Mouse (Mus musculus) forebrain, embryonic 10.5 days (tissue): Measurements from ENCODE around the gene Capg. TPM values are rescaled to one million over a fixed set of nuclear protein-coding genes. Genes with fewer than 3 reads are reported as not detected.

Experiments used
- DNase-seq: peaks from one replicate; pipeline ENCODE4 v3.0.0-alpha.2; 2017; ENCODE audit warnings: low spot score; ENCODE audit errors: extremely low spot score
- H3K27ac ChIP-seq: fragments of 300-500 bp; sonication (generic); 2 replicates; pipeline ENCODE4 v1.5.1; 2016; ENCODE audit warnings: mild to moderate bottlenecking
- H3K27me3 ChIP-seq: fragments of 300-500 bp; sonication (generic); 2 replicates; pipeline ENCODE4 v1.6.1; 2016; ENCODE audit warnings: mild to moderate bottlenecking; ENCODE audit not compliant: poor library complexity, severe bottlenecking
- H3K36me3 ChIP-seq: fragments of 300-500 bp; sonication (generic); replicated peaks from 2 replicates; pipeline ENCODE4 v1.6.1; 2016; ENCODE audit warnings: mild to moderate bottlenecking, moderate library complexity
- H3K4me1 ChIP-seq: fragments of 300-500 bp; sonication (generic); 2 replicates; pipeline ENCODE4 v1.6.1; 2016
- H3K4me3 ChIP-seq: fragments of 300-500 bp; sonication (generic); 2 replicates; pipeline ENCODE4 v1.5.1; 2016; ENCODE audit warnings: mild to moderate bottlenecking, moderate library complexity
- H3K9me3 ChIP-seq: fragments of 300-500 bp; sonication (generic); 2 replicates; pipeline ENCODE4 v1.6.1; 2016; ENCODE audit warnings: mild to moderate bottlenecking, moderate library complexity
- WGBS: fragments of 180-500 bp; shearing (Covaris S2); methylation state at CpG from one replicate; pipeline ENCODE4 v1.1.7; 2016; 5-methylcytosine and 5-hydroxymethylcytosine counted together
- polyA plus RNA-seq: library from polyadenylated mRNA; unstranded; fragments of >200 nt; fragmentation: Nextera tagmentation; extraction: Ambion mirVana; gene quantifications from 2 replicates; pipeline ENCODE4 v1.2.1, GENCODE M21; 2016

The Capg gene
- polyA plus RNA-seq, 1 experiment from 2014 or later = 10.5 TPM

DNA sequence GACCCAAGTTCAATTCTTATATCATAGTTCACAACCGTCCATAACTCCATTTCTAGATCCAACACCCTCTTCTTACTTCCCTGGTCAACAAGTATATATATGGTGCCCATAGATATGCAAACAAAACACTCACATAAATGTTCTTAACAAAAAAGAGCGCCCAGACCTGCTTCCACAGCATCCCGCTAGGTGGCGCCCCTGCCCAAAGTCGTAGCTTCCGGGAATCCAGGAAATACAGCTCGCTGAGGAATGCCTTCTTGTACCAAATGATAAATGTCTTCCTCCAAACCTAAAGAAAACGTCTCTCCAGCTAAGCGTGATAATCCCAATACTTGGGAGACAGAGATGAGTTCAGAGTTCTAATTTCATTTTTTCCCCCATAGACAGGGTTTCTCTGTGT, 9.0 kb upstream of the Capg start:
- Histone ChIP-seq H3K9me3 (no peaks in the 10 kb centered on the region), H3K27ac (peak overlapping the region; percentile 69), H3K4me3 (peak overlapping the region; percentile 35), H3K36me3 (no peaks in the 10 kb centered on the region), H3K27me3 (no peaks in the 10 kb centered on the region), H3K4me1 (peaks cover 37% of the 10 kb centered on the region)
- WGBS = 3% methylated on average over 9 of the region's 9 CpGs
- peak; percentile 77 for DNase-seq

DNA sequence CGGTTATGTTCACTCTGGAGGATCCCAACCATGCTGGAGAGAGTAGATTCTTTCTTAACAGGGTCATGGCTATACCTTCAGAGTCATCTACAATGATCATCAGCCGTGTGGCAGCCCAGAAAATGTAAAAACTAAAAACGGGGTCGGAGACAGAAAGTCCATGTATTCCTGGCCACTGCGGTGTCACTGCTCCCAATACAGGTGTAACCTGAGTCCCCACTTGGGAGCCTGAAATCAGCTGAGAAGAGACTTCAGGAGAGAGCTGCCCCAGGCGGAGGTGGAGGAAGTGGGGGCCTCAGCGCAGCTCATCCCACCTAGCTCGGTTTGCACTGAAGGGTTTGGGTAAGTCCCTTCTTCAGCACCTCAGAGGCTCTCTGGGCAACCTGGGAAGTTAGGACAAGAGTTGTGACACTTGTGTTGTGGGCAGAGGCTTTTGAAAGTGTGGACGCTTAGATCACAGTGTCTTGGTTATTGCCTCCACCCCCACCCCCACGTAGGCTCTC, 6.1 kb upstream of the Capg start:
- H3K27ac ChIP-seq = peak overlapping the region; percentile 85
- H3K27me3 ChIP-seq = no peaks in the 10 kb centered on the region
- H3K4me3 ChIP-seq = peak overlapping the region; percentile 64
- no peaks in the 10 kb centered on the region for H3K9me3 ChIP-seq
- WGBS = 48% methylated on average over 10 of the region's 10 CpGs
- peaks cover 29% of the 10 kb centered on the region for H3K4me1 ChIP-seq
- H3K36me3 ChIP-seq = no peaks in the 10 kb centered on the region
- DNase-seq = no peak

DNA sequence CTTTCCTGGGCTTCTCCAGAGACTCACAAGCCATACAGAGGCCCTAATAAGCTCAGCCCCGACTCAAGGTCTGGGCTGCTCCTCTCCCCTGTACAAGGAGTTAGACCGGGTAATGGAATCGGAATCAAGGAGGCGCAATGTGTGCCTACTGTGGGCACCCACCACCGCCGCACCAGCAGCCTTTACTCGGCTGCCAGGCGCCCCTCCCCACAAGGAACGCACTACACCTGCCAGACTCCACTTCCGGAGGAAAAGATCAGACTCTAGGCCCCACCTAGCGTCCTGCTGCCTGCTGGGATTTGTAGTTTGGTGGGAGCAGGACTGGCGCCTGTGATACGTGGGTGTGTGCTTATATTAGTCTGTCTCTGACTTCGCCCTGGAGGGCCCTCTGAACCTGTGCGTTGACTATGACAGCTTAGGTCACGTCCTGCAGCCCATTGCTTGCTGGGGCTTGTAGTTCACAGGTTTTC, 5.6 kb upstream of the Capg start:
- H3K4me3 ChIP-seq = peak overlapping the region; percentile 64
- DNase-seq = peak; percentile 72
- H3K36me3 ChIP-seq = no peaks in the 10 kb centered on the region
- H3K4me1 ChIP-seq = peaks cover 28% of the 10 kb centered on the region
- whole genome bisulfite sequencing = 2% methylated on average over 16 of the region's 16 CpGs
- H3K27ac ChIP-seq = peak overlapping the region; percentile 85
- H3K27me3 ChIP-seq = peaks cover 3% of the 10 kb centered on the region
- no peaks in the 10 kb centered on the region for H3K9me3 ChIP-seq

DNA sequence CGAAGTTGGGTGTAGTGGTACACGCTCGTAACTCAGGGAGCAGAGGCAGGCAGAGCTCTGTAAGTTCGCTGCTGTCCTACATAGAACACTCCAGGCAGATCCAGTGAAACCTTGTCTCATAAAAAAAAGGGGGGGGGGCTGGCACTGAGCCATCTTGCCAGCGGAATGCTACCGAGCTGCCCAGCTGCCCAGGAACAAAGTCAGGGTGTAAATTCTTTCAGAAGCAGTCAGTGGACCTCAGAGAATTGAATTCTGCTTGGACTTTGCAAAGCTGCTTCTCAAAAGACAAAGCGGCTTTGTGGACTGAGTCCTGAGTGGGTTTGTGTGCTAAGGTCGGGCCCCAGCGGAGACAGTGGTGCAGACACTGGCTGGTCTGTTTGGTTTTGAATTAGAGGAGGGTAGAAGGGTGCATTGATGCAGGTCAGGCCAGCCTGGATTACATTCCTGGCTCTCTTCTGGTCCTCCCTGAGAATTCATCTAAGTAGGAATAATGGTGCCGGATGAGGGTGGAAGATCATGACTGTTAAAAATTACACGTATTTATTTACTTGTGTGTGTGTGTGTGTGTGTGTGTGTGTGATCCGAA, 833 bp upstream of the Capg start:
- Histone ChIP-seq H3K4me1 (peaks cover 20% of the 10 kb centered on the region), H3K27me3 (peaks cover 16% of the 10 kb centered on the region), H3K9me3 (no peaks in the 10 kb centered on the region), H3K27ac (no peak overlapping the region), H3K4me3 (no peak overlapping the region), H3K36me3 (no peaks in the 10 kb centered on the region)
- 85% methylated on average over 12 of the region's 12 CpGs for WGBS
- no peak for DNase-seq

DNA sequence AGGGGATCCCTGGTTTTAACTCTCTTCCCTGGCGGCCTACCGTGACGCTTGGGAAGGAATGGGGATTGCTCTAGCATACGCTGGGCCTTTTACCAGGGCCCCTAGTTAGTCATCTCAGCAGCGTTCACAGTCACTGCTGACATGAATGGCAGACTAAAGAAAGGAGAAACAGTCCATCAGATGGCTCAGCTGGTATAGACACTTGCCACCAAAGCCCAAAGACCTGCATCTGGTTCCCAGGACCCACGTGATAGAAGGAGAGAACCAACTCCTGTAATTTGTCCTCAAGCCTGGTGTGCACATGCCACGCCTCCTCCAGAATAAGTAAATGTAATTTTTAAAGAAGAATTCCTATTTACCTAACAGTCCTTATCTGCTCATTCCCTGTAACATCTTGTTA, 1.2 kb downstream of the Capg start:
- Histone ChIP-seq H3K9me3 (no peaks in the 10 kb centered on the region), H3K36me3 (no peaks in the 10 kb centered on the region), H3K4me3 (no peak overlapping the region), H3K27ac (no peak overlapping the region), H3K27me3 (peaks cover 16% of the 10 kb centered on the region), H3K4me1 (peaks cover 27% of the 10 kb centered on the region)
- no peak for DNase-seq
- WGBS = 51% methylated on average over 7 of the region's 7 CpGs

DNA sequence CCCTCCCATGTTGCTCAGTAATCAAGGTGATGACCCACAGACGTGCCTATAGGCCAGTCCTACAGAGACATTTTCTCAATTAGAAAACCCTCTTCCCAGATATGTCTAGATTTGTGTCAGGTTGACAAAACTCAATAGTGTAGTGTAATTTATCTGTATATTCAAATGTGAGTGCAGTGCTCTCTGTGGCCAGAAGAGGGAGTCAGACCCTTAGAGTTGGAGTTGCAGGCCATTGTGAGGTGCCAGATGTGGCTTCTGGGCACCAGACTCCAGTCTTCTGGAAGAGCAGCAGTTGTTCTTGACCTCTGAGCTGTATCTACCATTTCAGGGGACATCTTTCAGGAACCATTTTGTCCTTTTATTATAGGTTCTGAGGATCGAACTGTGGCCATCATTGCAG, 2.9 kb downstream of the Capg start:
- Histone ChIP-seq H3K4me3 (no peak overlapping the region), H3K36me3 (no peaks in the 10 kb centered on the region), H3K9me3 (no peaks in the 10 kb centered on the region), H3K27me3 (peaks cover 16% of the 10 kb centered on the region), H3K4me1 (peaks cover 42% of the 10 kb centered on the region), H3K27ac (no peak overlapping the region)
- 91% methylated on average over 2 of the region's 2 CpGs for WGBS
- DNase-seq = no peak

DNA sequence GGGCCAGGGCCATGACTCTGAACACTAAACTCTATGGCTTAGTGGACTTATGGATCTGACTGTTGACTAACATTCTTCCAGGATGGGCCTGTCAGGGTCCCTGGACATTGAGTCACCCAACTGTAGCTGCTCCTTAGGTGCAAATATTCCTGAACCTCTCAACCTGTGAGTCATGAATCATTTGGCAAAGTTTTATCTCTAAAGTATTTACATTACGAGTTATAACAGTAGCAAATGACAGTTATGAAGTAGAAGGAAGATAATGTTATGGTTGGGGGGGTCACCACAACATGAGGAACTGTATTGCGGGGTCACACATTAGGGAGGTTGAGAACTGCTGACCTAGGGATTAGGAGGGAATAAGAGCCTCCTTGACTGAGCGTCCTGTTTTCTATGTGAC, 3.7 kb downstream of the Capg start:
- WGBS = 92% methylated on average over 3 of the region's 3 CpGs
- H3K9me3 ChIP-seq = no peaks in the 10 kb centered on the region
- DNase-seq = no peak
- H3K4me3 ChIP-seq = no peak overlapping the region
- peaks cover 50% of the 10 kb centered on the region for H3K4me1 ChIP-seq
- no peak overlapping the region for H3K27ac ChIP-seq
- no peaks in the 10 kb centered on the region for H3K36me3 ChIP-seq
- peaks cover 16% of the 10 kb centered on the region for H3K27me3 ChIP-seq

DNA sequence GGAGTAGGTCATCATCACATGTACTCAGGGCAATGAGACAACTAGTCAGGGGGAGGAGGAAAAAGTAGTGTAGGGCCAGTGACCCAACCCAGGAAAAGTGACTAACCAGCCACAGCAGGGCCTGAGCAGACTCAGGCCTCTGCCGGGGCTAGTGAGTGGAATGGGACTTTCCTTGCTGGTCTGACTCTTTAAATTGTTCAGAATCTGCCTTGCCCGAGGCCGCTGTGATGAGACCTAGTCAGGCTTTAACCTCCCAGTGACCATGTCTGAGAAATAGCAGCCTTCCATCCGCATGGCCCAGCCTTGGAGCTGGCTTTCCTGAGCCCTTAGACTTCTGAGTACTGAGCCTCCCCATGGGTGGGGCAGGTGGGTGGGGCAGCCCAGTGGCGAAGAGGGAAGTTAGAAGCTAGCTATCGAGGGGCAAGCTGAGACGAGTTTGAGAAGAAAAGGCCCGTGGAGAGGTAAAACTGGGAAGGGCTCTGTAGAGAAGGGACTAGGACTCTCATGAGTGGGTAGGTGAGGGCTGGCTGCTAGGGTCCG, 4.9 kb downstream of the Capg start:
- H3K27ac ChIP-seq = peak overlapping the region; percentile 32; the same call in 1 of the 2 replicates

DNA sequence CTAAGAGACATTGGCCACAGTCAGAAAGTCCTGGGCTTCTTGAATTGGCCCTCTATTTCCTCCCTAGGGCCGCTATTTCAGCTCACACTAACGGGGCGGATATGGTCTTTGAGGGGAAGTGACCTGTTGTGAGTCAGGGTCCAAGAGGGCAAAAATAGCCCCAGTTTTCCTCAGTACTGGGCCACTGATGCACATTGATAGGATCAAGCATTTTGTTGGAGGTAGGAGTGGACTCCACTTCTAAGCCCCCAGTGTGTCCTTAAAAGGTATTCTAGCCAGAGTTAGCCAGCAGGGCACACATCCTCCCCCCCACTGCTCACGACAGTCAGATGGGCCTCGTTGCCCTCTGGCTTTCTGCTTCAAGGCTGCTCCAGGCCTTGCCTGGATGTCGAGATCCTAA, 5.8 kb downstream of the Capg start:
- 65% methylated on average over 6 of the region's 6 CpGs for WGBS
- DNase-seq = no peak
- Histone ChIP-seq H3K27me3 (no peaks in the 10 kb centered on the region; the same call in 1 of the 2 replicates), H3K9me3 (no peaks in the 10 kb centered on the region), H3K27ac (peak overlapping the region; percentile 32; the same call in 1 of the 2 replicates), H3K36me3 (no peaks in the 10 kb centered on the region), H3K4me1 (peaks cover 50% of the 10 kb centered on the region), H3K4me3 (no peak overlapping the region)

More for the DNA sequence above, 4.9 kb downstream of the Capg start:
- Histone ChIP-seq H3K9me3 (no peaks in the 10 kb centered on the region), H3K27me3 (peaks cover 7% of the 10 kb centered on the region), H3K4me1 (peaks cover 57% of the 10 kb centered on the region), H3K4me3 (no peak overlapping the region), H3K36me3 (no peaks in the 10 kb centered on the region)
- WGBS = 67% methylated on average over 9 of the region's 9 CpGs
- no peak for DNase-seq

DNA sequence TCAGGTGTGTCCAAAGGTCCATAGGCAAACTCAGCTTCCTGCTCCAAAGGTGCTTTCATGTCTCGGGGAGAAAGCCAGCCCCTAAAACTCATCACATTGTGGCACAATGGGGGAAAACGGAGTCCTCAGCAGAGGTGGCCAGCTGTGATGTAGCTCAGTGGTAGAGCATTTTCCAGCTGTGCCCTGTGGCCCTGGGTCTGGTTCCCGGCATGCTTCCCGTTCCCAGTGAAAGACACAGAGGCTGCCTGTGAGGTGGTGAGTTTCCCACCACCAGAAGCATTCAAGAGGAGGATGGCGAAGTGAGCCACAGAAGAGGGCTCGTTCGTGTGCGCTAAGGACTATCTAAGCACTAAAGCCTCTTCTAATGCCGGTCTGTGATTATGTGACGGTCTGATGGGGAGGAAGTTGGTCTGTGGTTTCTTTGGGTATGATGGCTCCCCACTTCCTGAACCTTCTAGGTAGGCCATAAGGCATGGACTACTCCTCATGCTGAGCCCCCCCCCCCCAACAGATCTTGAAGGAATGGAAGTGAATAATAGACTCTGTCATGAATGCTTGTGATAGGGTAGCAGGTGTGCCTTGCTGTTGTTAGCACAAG, 6.4 kb downstream of the Capg start:
- Histone ChIP-seq H3K9me3 (no peaks in the 10 kb centered on the region), H3K27me3 (no peaks in the 10 kb centered on the region; the same call in 1 of the 2 replicates), H3K27ac (peak overlapping the region; percentile 90; the same call in 1 of the 2 replicates), H3K36me3 (no peaks in the 10 kb centered on the region), H3K4me1 (peaks cover 46% of the 10 kb centered on the region), H3K4me3 (no peak overlapping the region)
- no peak for DNase-seq
- WGBS = 89% methylated on average over 10 of the region's 10 CpGs

DNA sequence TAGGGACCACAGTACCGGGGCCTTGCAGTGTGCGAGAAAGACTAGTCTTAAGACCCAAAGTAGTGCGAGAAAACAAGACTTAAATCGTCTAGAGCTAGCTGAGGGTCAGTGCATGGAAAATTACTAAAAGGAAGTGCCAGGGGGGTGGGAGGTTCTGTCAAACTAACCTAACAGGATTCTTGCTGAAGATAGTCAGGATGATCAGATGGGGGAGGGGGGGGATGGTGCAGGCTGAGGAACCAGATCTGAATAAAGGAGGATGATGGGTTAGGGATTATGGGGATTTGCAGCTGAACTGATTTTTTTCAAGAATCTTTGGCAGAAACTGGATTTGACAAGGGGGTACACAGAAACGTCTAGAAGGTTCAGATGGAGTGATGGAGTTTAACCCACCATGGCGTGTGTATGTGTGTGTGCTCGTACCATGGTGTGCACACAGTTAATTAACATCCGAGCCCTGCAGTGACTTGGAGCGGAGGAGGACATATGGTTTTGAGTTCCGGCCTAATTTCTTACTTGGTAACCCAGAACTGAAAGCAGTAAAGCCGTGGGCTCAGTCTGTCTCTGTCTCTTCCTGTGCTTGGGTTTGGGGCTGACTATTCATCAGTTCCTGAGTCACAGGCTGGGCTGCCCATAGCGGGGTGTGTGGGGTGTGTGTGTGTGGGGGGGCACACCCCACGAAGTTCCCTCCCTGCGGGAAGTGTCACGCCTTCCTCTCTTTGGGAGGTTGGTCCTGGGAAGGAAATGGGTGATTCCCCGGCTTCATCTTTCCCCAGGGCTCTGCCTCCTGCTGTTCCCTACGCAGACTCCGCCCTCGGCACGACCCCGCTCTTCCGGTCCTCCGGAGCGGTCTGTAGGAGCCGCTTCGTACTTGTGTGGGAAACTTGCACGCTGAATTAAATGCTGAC, 8.2 kb downstream of the Capg start:
- H3K9me3 ChIP-seq = no peaks in the 10 kb centered on the region
- peak; percentile 62 for DNase-seq
- no peaks in the 10 kb centered on the region for H3K27me3 ChIP-seq
- H3K27ac ChIP-seq = peak overlapping the region; percentile 90
- H3K4me3 ChIP-seq = peak overlapping the region; percentile 57
- H3K36me3 ChIP-seq = no peaks in the 10 kb centered on the region
- WGBS = 17% methylated on average over 27 of the region's 27 CpGs
- peaks cover 46% of the 10 kb centered on the region for H3K4me1 ChIP-seq

DNA sequence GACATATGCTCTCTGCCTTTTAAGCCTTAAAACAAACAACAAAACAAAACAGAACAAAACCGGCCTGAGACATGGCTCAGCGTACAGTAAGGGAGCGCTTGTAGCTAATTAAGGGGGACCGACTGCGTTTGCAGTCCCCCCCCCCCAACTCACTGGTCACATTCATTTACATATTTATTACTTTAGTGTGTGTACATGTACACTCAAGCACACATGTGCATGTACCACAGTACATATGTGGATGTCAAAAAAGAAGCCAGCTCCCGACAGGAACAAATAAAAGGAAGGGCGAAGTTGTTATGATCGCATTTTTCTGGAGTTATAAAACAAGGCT, 8.9 kb downstream of the Capg start:
- WGBS = 21% methylated on average over 8 of the region's 8 CpGs
- DNase-seq = no peak
- peak overlapping the region; percentile 57 for H3K4me3 ChIP-seq
- H3K27ac ChIP-seq = peak overlapping the region; percentile 90
- H3K9me3 ChIP-seq = no peaks in the 10 kb centered on the region
- peaks cover 46% of the 10 kb centered on the region for H3K4me1 ChIP-seq
- H3K36me3 ChIP-seq = no peaks in the 10 kb centered on the region
- H3K27me3 ChIP-seq = no peaks in the 10 kb centered on the region
